Mouse (Mus musculus) hindbrain, postnatal 0 days (tissue): ENCODE measurements around the gene Cables2. TPM values are rescaled to one million over a fixed set of nuclear protein-coding genes. Genes with fewer than 3 reads are reported as not detected.

Experiments
- ATAC-seq: fragments of 200-750 bp; cut with Nextera tagmentation; 2 replicates; pipeline ENCODE4 v1.8.0; 2017; ENCODE audit warnings: mild to moderate bottlenecking, moderate TSS enrichment, moderate library complexity
- DNase-seq: peaks from one replicate; pipeline ENCODE4 v3.0.0-alpha.2; 2015; ENCODE audit warnings: low spot score
- H3K27ac ChIP-seq: fragments of 300-500 bp; sonication (generic); 2 replicates; pipeline ENCODE4 v1.5.1; 2014; ENCODE audit warnings: mild to moderate bottlenecking
- H3K27me3 ChIP-seq: fragments of 300-500 bp; sonication (generic); 2 replicates; pipeline ENCODE4 v1.6.1; 2014; ENCODE audit warnings: low read length, mixed read lengths; ENCODE audit not compliant: insufficient read depth
- H3K36me3 ChIP-seq: fragments of 300-500 bp; sonication (generic); 2 replicates; pipeline ENCODE4 v1.6.1; 2014; ENCODE audit warnings: low read length, mixed read lengths; ENCODE audit not compliant: insufficient read depth
- H3K4me1 ChIP-seq: fragments of 300-500 bp; sonication (generic); 2 replicates; pipeline ENCODE4 v1.6.1; 2014; ENCODE audit warnings: antibody characterized with exemption, low read length, mixed read lengths; ENCODE audit not compliant: insufficient read depth
- H3K4me2 ChIP-seq: fragments of 300-500 bp; sonication (generic); 2 replicates; pipeline ENCODE4 v1.6.1; 2014; ENCODE audit warnings: low read depth, mild to moderate bottlenecking, low read length, moderate library complexity, mixed read lengths
- H3K4me3 ChIP-seq: fragments of 300-500 bp; sonication (generic); 2 replicates; pipeline ENCODE4 v1.5.1; 2014; ENCODE audit warnings: low read length
- H3K9ac ChIP-seq: fragments of 300-500 bp; sonication (generic); replicated peaks from 2 replicates; pipeline ENCODE4 v1.6.1; 2014; ENCODE audit warnings: mild to moderate bottlenecking, low read length, moderate library complexity, mixed read lengths
- H3K9me3 ChIP-seq: fragments of 300-500 bp; sonication (generic); 2 replicates; pipeline ENCODE4 v1.6.1; 2016; ENCODE audit warnings: low read length, mixed read lengths
- CTCF ChIP-seq: IDR thresholded peaks from 2 replicates; pipeline ENCODE4 v1.5.1; 2016; ENCODE audit warnings: antibody characterized with exemption, control low read depth, low read depth
- WGBS: fragments of 180-500 bp; shearing (Covaris S2); extraction: QIAGEN DNeasy Blood & Tissue Kit; methylation state at CpG from one replicate; pipeline ENCODE4 v1.1.7; 2014; 5-methylcytosine and 5-hydroxymethylcytosine counted together
- polyA plus RNA-seq: library from polyadenylated mRNA; unstranded; fragments of >200 nt; fragmentation: Nextera tagmentation; extraction: Ambion mirVana; gene quantifications from 2 replicates; pipeline ENCODE4 v1.2.1, GENCODE M21; 2015
- total RNA-seq: library from RNA; depleted of rRNA; stranded (reverse); fragments of >200 nt; gene quantifications from 2 replicates; pipeline ENCODE4 v1.2.3, GENCODE M21; 2014

Cables2 gene
- total and polyA plus RNA-seq, 2 experiments from 2014 or later, result 26.4 to 60.5 TPM

DNA sequence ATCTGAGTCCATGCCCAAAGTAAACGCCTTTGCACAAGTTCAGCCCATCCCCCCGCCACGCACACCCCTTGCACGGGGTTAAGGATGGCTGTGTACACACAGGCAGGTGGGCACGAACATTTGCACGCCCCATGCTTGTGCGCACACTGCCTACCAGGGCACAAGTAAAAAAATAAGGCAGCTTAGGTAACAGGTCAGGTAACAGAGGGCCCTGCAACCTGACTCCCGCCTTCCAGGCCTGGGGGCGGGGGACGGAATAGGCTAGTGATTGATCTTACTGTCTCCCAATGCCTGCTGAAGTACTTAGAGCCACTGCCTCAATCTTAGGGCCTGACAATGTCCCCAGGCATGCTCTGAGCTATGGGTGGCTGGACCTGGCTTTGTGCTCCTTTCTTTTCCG is 15.7 kb upstream of the Cables2 start:
- no peaks in the 10 kb centered on the region for H3K27me3 ChIP-seq
- DNase-seq (no peak), ATAC-seq (no peak)
- no peak overlapping the region for H3K4me2 ChIP-seq
- no peak for TF ChIP-seq CTCF
- WGBS, result 58% methylated on average over 11 of the region's 11 CpGs
- no peaks in the 10 kb centered on the region for H3K4me1 ChIP-seq
- H3K9me3 ChIP-seq, result no peaks in the 10 kb centered on the region
- no peaks in the 10 kb centered on the region for H3K36me3 ChIP-seq
- H3K4me3 ChIP-seq, result no peak overlapping the region
- no peak overlapping the region for H3K27ac ChIP-seq
- H3K9ac ChIP-seq, result no peak overlapping the region

DNA sequence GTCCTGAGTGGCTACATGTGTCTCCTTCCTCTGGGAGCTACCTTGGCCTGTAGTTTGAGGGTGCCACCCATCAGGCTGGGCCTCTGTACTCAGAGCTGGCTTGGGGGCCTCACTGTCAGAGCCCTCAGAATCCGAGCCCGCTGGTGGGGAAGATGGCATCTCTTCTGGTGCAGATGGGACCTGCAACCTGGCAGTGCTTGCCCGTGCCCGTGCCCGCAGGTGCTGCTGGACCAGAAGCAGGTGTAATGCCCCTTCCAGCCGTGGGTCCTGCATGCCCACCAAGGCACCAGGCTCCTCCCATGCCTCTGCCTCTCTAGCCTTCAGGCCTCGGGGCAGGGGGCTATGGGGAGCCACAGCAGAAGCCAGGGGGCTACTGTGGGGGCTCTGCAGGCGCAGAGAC is 6.0 kb upstream of the Cables2 start:
- no peaks in the 10 kb centered on the region for H3K36me3 ChIP-seq
- no peak overlapping the region for H3K9ac ChIP-seq
- no peak for ATAC-seq
- H3K27ac ChIP-seq, result no peak overlapping the region
- no peaks in the 10 kb centered on the region for H3K27me3 ChIP-seq
- DNase-seq, result no peak
- H3K4me1 ChIP-seq, result no peaks in the 10 kb centered on the region
- TF ChIP-seq CTCF, result no peak
- H3K4me2 ChIP-seq, result no peak overlapping the region
- 76% methylated on average over 8 of the region's 8 CpGs for WGBS
- H3K4me3 ChIP-seq, result no peak overlapping the region
- no peaks in the 10 kb centered on the region for H3K9me3 ChIP-seq

DNA sequence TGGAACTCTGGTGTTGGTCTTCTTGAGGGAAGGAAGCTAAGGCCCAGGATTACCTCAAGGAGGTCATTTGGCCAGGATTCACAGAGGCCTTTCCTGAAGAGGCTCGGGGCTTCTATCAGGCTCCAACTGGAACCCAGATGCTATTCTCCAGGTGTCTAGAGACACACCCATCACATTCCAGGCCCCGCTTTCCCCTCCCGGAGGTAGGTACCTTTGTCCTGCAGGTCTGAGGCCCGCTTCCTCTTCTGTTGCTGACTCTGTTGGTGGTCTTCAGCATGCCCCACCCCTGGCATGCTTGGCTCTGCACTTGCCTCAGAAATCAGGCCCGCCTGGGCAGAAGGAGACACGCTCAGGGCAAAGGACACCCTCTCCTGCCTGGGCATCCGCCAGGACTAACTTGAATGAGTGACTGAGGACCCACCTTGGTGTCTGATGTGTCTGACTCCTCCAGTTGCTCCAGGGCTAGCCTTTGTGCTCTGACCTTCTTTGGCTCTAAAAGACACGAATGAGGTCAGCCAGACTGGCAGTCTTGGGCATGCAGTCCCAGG is 4.6 kb upstream of the Cables2 start:
- H3K36me3 ChIP-seq, result no peaks in the 10 kb centered on the region
- ATAC-seq (no peak), DNase-seq (no peak)
- H3K9me3 ChIP-seq, result no peaks in the 10 kb centered on the region
- TF ChIP-seq CTCF, result no peak
- no peaks in the 10 kb centered on the region for H3K4me1 ChIP-seq
- WGBS, result 75% methylated on average over 8 of the region's 8 CpGs
- no peak overlapping the region for H3K9ac ChIP-seq
- no peak overlapping the region for H3K4me3 ChIP-seq
- H3K27me3 ChIP-seq, result no peaks in the 10 kb centered on the region
- no peak overlapping the region for H3K27ac ChIP-seq
- no peak overlapping the region for H3K4me2 ChIP-seq

DNA sequence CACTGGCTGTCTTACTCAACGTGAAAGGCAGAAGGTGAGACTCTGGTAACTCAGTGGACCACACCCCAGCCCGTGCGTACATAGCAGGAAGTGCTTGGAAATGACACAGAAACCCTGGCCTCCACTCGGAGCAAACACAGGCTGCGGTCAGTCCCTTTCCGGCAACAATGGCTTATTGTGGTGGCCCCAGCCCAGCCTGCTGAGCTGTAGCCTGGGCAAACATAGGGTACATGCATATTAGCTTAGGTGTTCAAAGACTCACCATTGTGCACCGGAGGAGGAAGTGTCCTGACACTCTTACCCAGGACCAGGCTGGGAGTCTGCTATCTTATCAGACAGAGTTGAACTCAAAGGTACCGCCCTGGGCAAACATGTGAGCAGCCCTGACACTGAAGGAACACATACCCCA is 3.6 kb upstream of the Cables2 start:
- no peak overlapping the region for H3K9ac ChIP-seq
- peaks cover 7% of the 10 kb centered on the region for H3K4me1 ChIP-seq
- no peak overlapping the region for H3K4me2 ChIP-seq
- DNase-seq, result no peak
- no peaks in the 10 kb centered on the region for H3K36me3 ChIP-seq
- no peak for TF ChIP-seq CTCF
- H3K27me3 ChIP-seq, result no peaks in the 10 kb centered on the region
- no peak overlapping the region for H3K4me3 ChIP-seq
- WGBS, result 73% methylated on average over 8 of the region's 8 CpGs
- no peak overlapping the region for H3K27ac ChIP-seq
- no peak for ATAC-seq
- no peaks in the 10 kb centered on the region for H3K9me3 ChIP-seq

DNA sequence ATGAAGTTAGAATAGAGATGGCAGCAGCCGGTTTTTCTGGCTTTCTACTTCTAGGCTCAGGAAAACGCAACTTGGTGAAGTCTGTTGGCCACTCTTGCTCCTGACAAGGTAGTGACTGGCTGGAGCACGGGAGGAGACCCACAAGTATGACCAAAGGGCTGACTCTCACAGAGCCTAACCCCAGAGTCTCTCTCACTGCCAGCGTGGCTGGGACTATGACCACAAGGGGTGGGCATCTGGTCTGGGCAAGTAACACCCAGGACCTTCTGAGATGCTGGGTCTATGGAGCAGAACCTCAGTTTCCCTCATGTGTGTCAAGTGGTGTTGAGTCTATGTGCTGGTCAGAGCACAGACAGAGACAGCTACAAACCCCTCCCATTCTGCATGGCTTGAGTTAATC is 3.1 kb upstream of the Cables2 start:
- no peak overlapping the region for H3K27ac ChIP-seq
- H3K4me1 ChIP-seq, result peaks cover 12% of the 10 kb centered on the region
- H3K4me3 ChIP-seq, result no peak overlapping the region
- no peak for TF ChIP-seq CTCF
- 52% methylated on average over 4 of the region's 4 CpGs for WGBS
- no peak overlapping the region for H3K4me2 ChIP-seq
- H3K9me3 ChIP-seq, result no peaks in the 10 kb centered on the region
- H3K36me3 ChIP-seq, result no peaks in the 10 kb centered on the region
- no peak for DNase-seq
- no peak for ATAC-seq
- H3K9ac ChIP-seq, result no peak overlapping the region
- H3K27me3 ChIP-seq, result no peaks in the 10 kb centered on the region

DNA sequence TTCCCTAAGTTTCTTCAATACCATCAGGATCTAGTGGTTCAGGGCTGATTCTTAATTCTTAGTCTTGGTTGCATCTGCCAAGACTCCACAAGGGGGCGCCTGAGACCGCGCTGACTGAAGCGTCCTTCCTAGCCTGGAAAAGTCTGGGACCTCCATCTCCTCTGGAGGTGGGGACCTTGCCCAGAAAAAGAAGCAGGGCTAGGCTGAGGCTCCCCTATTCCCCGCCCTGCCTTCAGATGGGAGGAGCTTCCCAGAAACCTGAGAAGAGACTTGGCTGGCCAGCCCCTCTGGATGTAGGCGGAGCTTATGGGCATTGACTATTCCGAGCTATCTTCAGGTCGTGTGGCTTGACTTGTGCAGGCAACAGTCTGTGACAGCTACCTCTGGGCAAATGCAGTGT is 2.5 kb upstream of the Cables2 start:
- H3K9ac ChIP-seq, result no peak overlapping the region
- no peak overlapping the region for H3K27ac ChIP-seq
- peak; percentile 96 for TF ChIP-seq CTCF
- H3K4me3 ChIP-seq, result no peak overlapping the region
- ATAC-seq, result peak; percentile 5; the same call in 1 of the 2 replicates
- no peaks in the 10 kb centered on the region for H3K27me3 ChIP-seq
- H3K36me3 ChIP-seq, result no peaks in the 10 kb centered on the region
- H3K4me1 ChIP-seq, result peaks cover 12% of the 10 kb centered on the region
- H3K9me3 ChIP-seq, result no peaks in the 10 kb centered on the region
- 3% methylated on average over 8 of the region's 8 CpGs for WGBS
- H3K4me2 ChIP-seq, result no peak overlapping the region
- peak; percentile 89 for DNase-seq

DNA sequence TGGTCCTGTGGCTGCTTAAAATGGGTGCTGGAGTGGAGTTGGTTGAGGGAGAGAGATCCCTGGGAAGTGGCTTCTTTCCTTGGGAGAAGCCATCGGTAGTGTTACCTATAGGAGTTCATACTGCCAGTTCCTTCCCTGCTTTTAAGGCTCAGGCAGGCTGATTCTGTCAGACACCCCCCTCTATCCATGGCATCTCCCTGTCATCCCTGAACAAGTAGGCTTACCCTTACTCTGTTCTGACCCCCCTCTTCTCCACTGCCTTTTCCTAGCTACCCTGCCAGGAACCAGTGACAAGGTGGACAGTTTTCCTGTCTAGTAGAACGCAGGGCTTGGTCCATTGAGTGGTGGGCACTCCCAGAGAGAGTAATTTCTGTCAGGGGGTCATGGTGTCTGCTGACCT is 1.2 kb upstream of the Cables2 start:
- H3K4me1 ChIP-seq, result peaks cover 12% of the 10 kb centered on the region
- WGBS, result 95% methylated on average over 2 of the region's 2 CpGs
- TF ChIP-seq CTCF, result no peak
- H3K9ac ChIP-seq, result no peak overlapping the region
- H3K27ac ChIP-seq, result no peak overlapping the region
- DNase-seq (no peak), ATAC-seq (no peak)
- no peak overlapping the region for H3K4me2 ChIP-seq
- H3K9me3 ChIP-seq, result no peaks in the 10 kb centered on the region
- no peaks in the 10 kb centered on the region for H3K27me3 ChIP-seq
- peaks cover 8% of the 10 kb centered on the region; the same call in 1 of the 2 replicates for H3K36me3 ChIP-seq
- no peak overlapping the region for H3K4me3 ChIP-seq
